Mouse (Mus musculus) cerebellum, adult 2 months (tissue): ENCODE data around the gene Lyrm9. TPM values are rescaled to one million over a fixed set of nuclear protein-coding genes. Genes with fewer than 3 reads are reported as not detected.

Experiments
- DNase-seq, 2 experiments: peaks; one replicate each; pipeline ENCODE4 v3.0.0; 2021
- H3K27ac ChIP-seq: fragments of 200-500 bp; 2 replicates; pipeline ENCODE4 v1.5.1; 2012; ENCODE audit warnings: low read length, control low read depth, inconsistent platforms; ENCODE audit not compliant: insufficient read depth
- H3K27me3 ChIP-seq: fragments of 200-500 bp; 2 replicates; pipeline ENCODE4 v1.6.1; 2012; ENCODE audit warnings: inconsistent platforms, mild to moderate bottlenecking, low read length, moderate library complexity; ENCODE audit not compliant: control insufficient read depth, insufficient read depth
- H3K4me1 ChIP-seq: fragments of 200-500 bp; 2 replicates; pipeline ENCODE4 v1.6.1; 2011; ENCODE audit warnings: low read length; ENCODE audit not compliant: control insufficient read depth, insufficient read depth
- H3K4me3 ChIP-seq: fragments of 200-500 bp; replicated peaks from 2 replicates; pipeline ENCODE3; 2011; ENCODE audit warnings: mild to moderate bottlenecking, low read depth, low read length, control low read depth; ENCODE audit not compliant: insufficient read depth
- CTCF ChIP-seq: fragments of 200-500 bp; IDR thresholded peaks from 2 replicates; pipeline ENCODE4 v1.5.1; 2011; ENCODE audit warnings: low read depth, mild to moderate bottlenecking, control low read depth, low read length, moderate library complexity, borderline replicate concordance; ENCODE audit not compliant: insufficient read depth
- POLR2A ChIP-seq: fragments of 200-500 bp; IDR thresholded peaks from 2 replicates; pipeline ENCODE4 v1.6.1; 2011; ENCODE audit warnings: low read length, control low read depth, borderline replicate concordance; ENCODE audit not compliant: insufficient read depth
- WGBS: fragments of 180-500 bp; shearing (Covaris S2); methylation state at CpG from one replicate; pipeline ENCODE4 v1.1.7; 2018; 5-methylcytosine and 5-hydroxymethylcytosine counted together
- polyA plus RNA-seq: library from polyadenylated mRNA; depleted of rRNA; stranded (reverse); fragments of >200 nt; gene quantifications from 2 replicates; pipeline ENCODE4 v1.2.3, GENCODE M21; 2012

Lyrm9 gene
- polyA plus RNA-seq, 1 experiment: 22.6 TPM

DNA sequence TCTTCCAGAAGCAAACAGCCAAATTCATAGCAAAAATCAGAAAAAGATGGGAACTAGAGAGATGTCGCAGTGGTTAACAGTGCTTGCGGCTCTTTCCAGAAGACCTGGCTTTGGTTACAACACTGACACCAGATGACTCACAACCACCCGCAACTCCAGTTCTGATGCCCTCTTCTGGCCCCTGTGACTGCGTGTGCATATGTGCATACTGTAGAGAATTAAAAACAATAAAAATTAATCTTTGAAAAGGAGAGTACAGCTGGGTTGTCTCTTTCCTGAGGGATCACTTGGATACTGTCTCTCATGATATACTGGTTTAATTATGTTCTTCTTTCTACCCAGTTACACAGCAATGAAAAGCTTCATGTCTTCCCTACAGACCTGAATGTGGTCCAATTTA lies 20.2 kb downstream of the Lyrm9 start:
- WGBS: 65% methylated on average over 4 of the region's 4 CpGs
- Histone ChIP-seq H3K4me1 (peaks cover 8% of the 10 kb centered on the region; the same call in 1 of the 2 replicates), H3K4me3 (no peak overlapping the region), H3K27me3 (no peaks in the 10 kb centered on the region), H3K27ac (no peak overlapping the region)
- DNase-seq: no peak
- TF ChIP-seq CTCF (no peak), POLR2A (no peak)

GRCm38 (mm10) chr11:78847884-78848848 lies 21.8 kb downstream of the Lyrm9 start:
- WGBS: 53% methylated on average over 7 of the region's 7 CpGs
- TF ChIP-seq CTCF (no peak), POLR2A (no peak)
- H3K4me3 ChIP-seq: no peak overlapping the region
- H3K27me3 ChIP-seq: no peaks in the 10 kb centered on the region
- H3K4me1 ChIP-seq: 0 out of 2 replicates have a peak, but pooled peaks cover 4% of the 10 kb centered on the region
- no peak overlapping the region for H3K27ac ChIP-seq
- no peak for DNase-seq

DNA sequence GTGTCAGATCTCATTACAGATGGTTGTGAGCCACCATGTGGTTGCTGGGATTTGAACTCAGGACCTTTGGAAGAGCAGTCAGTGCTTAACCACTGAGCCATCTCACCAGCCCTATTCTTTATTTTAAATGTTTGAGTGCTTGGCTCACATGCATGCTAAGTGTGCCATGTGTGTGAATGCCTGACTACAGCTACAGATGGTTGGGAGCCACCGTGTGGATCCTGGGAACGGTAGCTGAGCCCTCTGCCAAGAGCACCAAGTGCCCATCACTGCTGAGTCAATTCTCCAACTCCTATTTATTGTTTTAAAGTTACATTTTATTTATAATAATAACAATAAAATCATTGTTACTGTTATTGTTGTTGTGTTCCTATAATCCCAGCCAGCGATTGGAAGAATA lies 23.5 kb downstream of the Lyrm9 start:
- TF ChIP-seq POLR2A: no peak
- no peak for TF ChIP-seq CTCF
- H3K4me3 ChIP-seq: no peak overlapping the region
- H3K27me3 ChIP-seq: no peaks in the 10 kb centered on the region
- 0 out of 2 replicates have a peak, but pooled peaks cover 4% of the 10 kb centered on the region for H3K4me1 ChIP-seq
- no peak overlapping the region for H3K27ac ChIP-seq
- no peak for DNase-seq
- 41% methylated on average over 3 of the region's 3 CpGs for WGBS

GRCm38 (mm10) chr11:78851216-78851870 lies 25.0 kb downstream of the Lyrm9 start:
- no peak for DNase-seq
- TF ChIP-seq CTCF: no peak
- no peak for TF ChIP-seq POLR2A
- WGBS: 62% methylated on average over 9 of the region's 9 CpGs
- Histone ChIP-seq H3K27me3 (no peaks in the 10 kb centered on the region), H3K4me3 (no peak overlapping the region), H3K4me1 (0 out of 2 replicates have a peak, but pooled peaks cover 4% of the 10 kb centered on the region), H3K27ac (no peak overlapping the region)

DNA sequence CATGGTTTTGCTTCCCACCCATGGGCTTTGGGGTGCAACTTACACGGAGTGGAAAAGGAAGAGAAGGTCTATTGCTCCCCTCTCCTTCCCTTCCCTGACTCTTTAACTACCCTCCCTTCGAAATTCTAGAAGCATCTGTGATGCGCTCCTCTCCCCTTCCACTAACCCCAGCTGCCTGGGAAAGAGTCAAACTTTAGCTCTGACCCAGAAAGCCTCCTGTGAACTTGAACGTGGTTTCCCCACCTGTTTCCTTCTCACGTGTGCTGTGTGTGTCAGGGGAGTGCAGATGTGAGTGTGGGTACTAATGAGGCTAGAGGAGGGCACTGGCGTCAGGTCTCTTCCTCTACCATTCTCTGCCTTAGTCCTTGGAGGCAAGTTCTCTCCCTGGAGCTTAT lies 25.5 kb downstream of the Lyrm9 start:
- DNase-seq: no peak
- WGBS: 67% methylated on average over 6 of the region's 6 CpGs
- TF ChIP-seq CTCF: no peak
- TF ChIP-seq POLR2A: no peak
- Histone ChIP-seq H3K4me3 (no peak overlapping the region), H3K27ac (no peak overlapping the region), H3K4me1 (0 out of 2 replicates have a peak, but pooled peaks cover 4% of the 10 kb centered on the region), H3K27me3 (no peaks in the 10 kb centered on the region)

DNA sequence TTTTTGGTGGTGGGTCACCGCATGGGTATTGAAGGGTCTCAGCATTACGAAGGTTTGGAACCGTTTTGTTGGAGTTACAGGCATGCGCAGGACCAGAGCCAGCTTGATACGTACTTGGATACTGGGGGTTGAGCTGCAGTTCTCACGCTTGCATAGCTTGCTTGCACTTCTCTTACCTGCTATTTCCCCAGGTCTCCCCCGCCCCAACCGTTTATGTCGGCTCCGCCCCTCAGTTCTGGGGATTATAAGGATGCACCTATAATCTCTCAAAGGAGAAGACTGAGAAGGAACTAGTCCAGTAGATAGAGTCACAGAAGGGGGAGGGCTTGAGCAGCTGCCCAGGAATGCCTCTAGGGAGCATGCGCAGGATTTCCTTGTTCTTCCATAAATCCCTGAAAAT lies 26.1 kb downstream of the Lyrm9 start:
- 92% methylated on average over 11 of the region's 11 CpGs for WGBS
- DNase-seq: no peak
- Histone ChIP-seq H3K4me3 (no peak overlapping the region), H3K4me1 (0 out of 2 replicates have a peak, but pooled peaks cover 4% of the 10 kb centered on the region), H3K27me3 (no peaks in the 10 kb centered on the region), H3K27ac (no peak overlapping the region)
- TF ChIP-seq CTCF (no peak), POLR2A (no peak)

DNA sequence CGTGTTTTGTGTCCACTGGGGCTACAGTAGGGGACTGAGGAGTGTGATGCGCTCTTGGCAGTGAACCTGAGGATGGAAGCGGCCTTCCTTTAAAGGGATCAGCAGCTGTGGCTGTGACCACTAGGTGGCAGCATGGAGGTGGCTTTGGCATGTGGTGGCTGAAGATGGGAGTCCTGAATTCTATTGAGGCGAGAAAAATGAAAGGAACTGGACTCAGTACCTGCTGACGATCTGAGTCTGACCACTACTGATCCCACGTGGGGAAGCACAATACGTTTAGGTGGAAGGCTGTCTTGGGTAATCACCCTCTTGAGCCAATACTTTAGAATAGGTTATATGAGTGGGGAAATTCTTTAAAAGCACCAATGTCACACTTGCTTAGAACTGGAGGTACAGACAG lies 29.9 kb downstream of the Lyrm9 start:
- H3K27me3 ChIP-seq: no peaks in the 10 kb centered on the region
- WGBS: 7% methylated on average over 7 of the region's 7 CpGs

More for the DNA sequence above, 29.9 kb downstream of the Lyrm9 start:
- peak; percentile 72 to 81 for DNase-seq
- H3K27ac ChIP-seq: no peak overlapping the region
- TF ChIP-seq CTCF (peak; percentile 95), POLR2A (no peak)
- no peaks in the 10 kb centered on the region for H3K4me1 ChIP-seq
- no peak overlapping the region for H3K4me3 ChIP-seq
